Mouse (Mus musculus) embryonic facial prominence, embryonic 10.5 days (tissue): Measurements from ENCODE around the gene Sdc4. TPM values are rescaled to one million over a fixed set of nuclear protein-coding genes. Genes with fewer than 3 reads are reported as not detected.

Experiments used
- DNase-seq: peaks from one replicate; pipeline ENCODE4 v3.0.0-alpha.2; 2017; ENCODE audit warnings: low spot score
- H3K27ac ChIP-seq: fragments of 300-500 bp; sonication (generic); replicated peaks from 2 replicates; pipeline ENCODE4 v1.5.1; 2016; ENCODE audit warnings: mild to moderate bottlenecking
- H3K27me3 ChIP-seq: fragments of 300-500 bp; sonication (generic); replicated peaks from 2 replicates; pipeline ENCODE4 v1.6.1; 2016; ENCODE audit warnings: low read depth, mild to moderate bottlenecking; ENCODE audit not compliant: poor library complexity, severe bottlenecking
- H3K36me3 ChIP-seq: fragments of 300-500 bp; sonication (generic); replicated peaks from 2 replicates; pipeline ENCODE4 v1.6.1; 2016; ENCODE audit warnings: mild to moderate bottlenecking, moderate library complexity
- H3K4me1 ChIP-seq: fragments of 300-500 bp; sonication (generic); 2 replicates; pipeline ENCODE4 v1.6.1; 2016
- H3K4me3 ChIP-seq: fragments of 300-500 bp; sonication (generic); 2 replicates; pipeline ENCODE4 v1.5.1; 2016; ENCODE audit warnings: mild to moderate bottlenecking, moderate library complexity
- H3K9me3 ChIP-seq: fragments of 300-500 bp; sonication (generic); 2 replicates; pipeline ENCODE4 v1.6.1; 2016; ENCODE audit warnings: mild to moderate bottlenecking
- WGBS: fragments of 180-500 bp; shearing (Covaris S2); methylation state at CpG from one replicate; pipeline ENCODE4 v1.1.7; 2016; 5-methylcytosine and 5-hydroxymethylcytosine counted together
- polyA plus RNA-seq: library from polyadenylated mRNA; unstranded; fragments of >200 nt; fragmentation: Nextera tagmentation; extraction: Ambion mirVana; gene quantifications from 2 replicates; pipeline ENCODE4 v1.2.1, GENCODE M21; 2016

Gene Sdc4
- 25.5 and 26.0 TPM in 2 replicates for polyA plus RNA-seq

DNA sequence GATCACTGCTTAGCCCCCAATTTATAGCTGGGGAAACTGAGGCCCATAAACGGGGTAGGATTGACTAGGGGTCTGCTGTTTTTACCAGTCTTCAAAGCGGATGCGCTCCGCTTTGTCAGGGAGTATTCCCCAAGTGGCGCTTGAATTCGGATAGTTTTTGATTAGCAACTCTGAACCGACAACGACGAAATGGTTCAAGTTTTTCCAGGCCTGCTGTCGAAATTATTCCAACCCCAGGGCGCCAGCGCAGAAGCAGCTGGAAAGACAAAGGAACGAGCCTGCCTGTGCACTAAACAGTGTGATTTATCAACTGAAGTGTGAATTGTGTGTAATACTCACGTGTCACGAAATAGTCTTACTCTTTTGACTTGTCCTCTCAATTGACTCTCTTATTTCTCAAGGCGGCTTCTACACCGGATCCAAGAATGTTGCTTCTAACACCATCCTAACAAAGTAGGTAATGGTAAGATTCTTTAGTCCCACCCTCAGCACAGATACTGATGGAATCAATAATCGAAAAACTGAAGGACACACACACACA is at the start of gene Sdc4:
TSS of gene Sdc4 (minus strand) at position 428 of the 541 bp plus-strand sequence.
- H3K27me3 ChIP-seq: peaks cover 34% of the 10 kb centered on the region
- WGBS: 7% methylated on average over 18 of the region's 18 CpGs

GRCm38 (mm10) chr2:164487812-164488211 is 44.1 kb upstream of the Sdc4 start:
- Histone ChIP-seq H3K4me1 (peaks cover 20% of the 10 kb centered on the region), H3K9me3 (no peaks in the 10 kb centered on the region), H3K27me3 (peaks cover 75% of the 10 kb centered on the region), H3K36me3 (peaks cover 6% of the 10 kb centered on the region; the same call in 1 of the 2 replicates), H3K4me3 (0 out of 2 replicates have a peak overlapping the region, but pooled peaks have one; percentile 76), H3K27ac (no peak overlapping the region)
- DNase-seq: no peak
- 67% methylated on average over 9 of the region's 9 CpGs for WGBS

More for the DNA sequence above, at the start of gene Sdc4:
- Histone ChIP-seq H3K27ac (peak within 1 kb of the TSS; percentile 84), H3K4me1 (peaks cover 40% of the 10 kb centered on the region), H3K4me3 (peak within 1 kb of the TSS; percentile 75), H3K9me3 (no peaks in the 10 kb centered on the region), H3K36me3 (no peaks in the 10 kb centered on the region)
- no peak for DNase-seq

DNA sequence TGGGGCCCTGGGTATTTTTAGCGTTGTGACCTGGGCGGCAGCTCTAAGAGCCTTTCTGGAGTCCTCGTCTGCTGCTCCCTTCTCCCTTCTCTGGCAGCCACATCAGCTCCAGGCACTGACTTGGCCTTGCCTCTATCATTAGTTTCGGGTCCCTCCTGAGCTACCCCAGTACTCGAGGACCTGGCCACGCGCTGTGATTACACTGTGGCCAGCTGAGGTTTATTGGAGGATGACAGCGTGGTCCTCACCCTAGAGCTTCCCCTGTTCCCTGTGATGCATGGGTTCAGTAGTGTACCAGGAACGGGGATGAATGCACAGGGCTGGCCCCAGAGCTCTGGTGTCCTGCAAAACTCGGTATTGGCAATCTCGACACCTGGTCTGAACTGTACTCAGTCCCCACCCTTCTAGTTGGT is 43.4 kb upstream of the Sdc4 start:
- 12% methylated on average over 11 of the region's 11 CpGs for WGBS
- H3K27me3 ChIP-seq: peaks cover 77% of the 10 kb centered on the region
- H3K27ac ChIP-seq: peak overlapping the region; percentile 75
- no peaks in the 10 kb centered on the region for H3K9me3 ChIP-seq
- H3K4me3 ChIP-seq: peak overlapping the region; percentile 76
- H3K4me1 ChIP-seq: peaks cover 20% of the 10 kb centered on the region
- peaks cover 6% of the 10 kb centered on the region; the same call in 1 of the 2 replicates for H3K36me3 ChIP-seq
- no peak for DNase-seq

DNA sequence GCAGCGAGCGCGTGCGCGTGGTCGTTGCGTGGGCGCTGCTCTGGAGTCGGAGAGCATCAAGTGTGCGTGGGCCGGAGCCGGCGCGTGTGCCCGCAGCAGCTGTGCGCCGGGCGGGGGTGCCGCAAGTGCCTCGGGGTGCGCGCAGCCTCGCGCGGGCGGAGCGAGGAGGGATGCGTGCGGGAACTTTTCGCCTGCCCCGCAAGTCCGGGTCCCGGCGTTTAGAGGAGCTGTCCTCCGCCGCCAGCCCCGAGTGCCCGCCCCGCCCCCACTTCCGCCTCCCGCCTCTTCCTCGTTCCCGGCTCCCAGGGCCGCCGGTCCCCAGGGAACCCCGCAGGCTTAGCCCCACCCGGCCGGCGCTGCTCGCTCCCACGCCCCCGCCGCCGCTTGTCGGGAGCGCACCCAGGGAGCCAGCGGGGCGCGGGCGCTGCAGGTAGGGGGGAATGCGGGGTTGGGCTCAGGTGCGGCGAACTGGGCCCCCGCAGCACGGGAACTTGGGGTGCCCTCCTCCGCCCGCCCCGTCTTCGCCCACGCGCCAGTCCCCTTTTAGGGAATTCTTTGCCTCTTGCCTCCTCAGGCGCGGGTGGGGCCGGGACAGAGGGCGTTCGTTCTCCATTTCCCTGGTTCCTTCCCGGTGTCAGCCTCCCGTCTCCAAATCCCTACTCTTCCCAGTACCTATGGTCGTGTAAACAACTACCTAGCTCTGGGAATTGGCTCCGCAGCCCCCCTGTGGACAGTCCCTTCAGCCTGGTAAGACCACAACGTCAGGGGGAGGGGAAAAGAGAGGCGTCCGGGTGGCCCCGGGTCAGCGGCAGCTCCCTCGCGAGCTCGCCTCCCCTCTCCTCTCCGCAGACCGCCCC is 42.8 kb upstream of the Sdc4 start:
- Histone ChIP-seq H3K9me3 (no peaks in the 10 kb centered on the region), H3K4me3 (peak overlapping the region; percentile 76), H3K36me3 (peaks cover 6% of the 10 kb centered on the region; the same call in 1 of the 2 replicates), H3K27ac (peak overlapping the region; percentile 75), H3K4me1 (peaks cover 20% of the 10 kb centered on the region), H3K27me3 (peaks cover 77% of the 10 kb centered on the region)
- under 1% methylated on average over 90 of the region's 90 CpGs for WGBS
- DNase-seq: peak; percentile 59

GRCm38 (mm10) chr2:164485681-164486257 is 42.1 kb upstream of the Sdc4 start, which contains the start of gene Dbndd2:
TSS of gene Dbndd2 (plus strand) at chr2:164486106.
- H3K9me3 ChIP-seq: no peaks in the 10 kb centered on the region
- DNase-seq: peak; percentile 17
- WGBS: 2% methylated on average over 26 of the region's 26 CpGs
- H3K36me3 ChIP-seq: peaks cover 6% of the 10 kb centered on the region; the same call in 1 of the 2 replicates
- H3K27me3 ChIP-seq: peaks cover 77% of the 10 kb centered on the region
- H3K4me1 ChIP-seq: peaks cover 20% of the 10 kb centered on the region
- H3K27ac ChIP-seq: peak within 1 kb of the TSS; percentile 75
- H3K4me3 ChIP-seq: peak within 1 kb of the TSS; percentile 76

GRCm38 (mm10) chr2:164473624-164474023 is 29.9 kb upstream of the Sdc4 start, which contains the start of gene Trp53tg5:
TSS of gene Trp53tg5 (minus strand) at chr2:164473724.
- Histone ChIP-seq H3K4me3 (no peak within 1 kb of the TSS), H3K27ac (no peak within 1 kb of the TSS), H3K9me3 (no peaks in the 10 kb centered on the region), H3K4me1 (no peaks in the 10 kb centered on the region), H3K36me3 (peaks cover 27% of the 10 kb centered on the region), H3K27me3 (no peaks in the 10 kb centered on the region)
- no peak for DNase-seq
- 81% methylated on average over 6 of the region's 6 CpGs for WGBS

DNA sequence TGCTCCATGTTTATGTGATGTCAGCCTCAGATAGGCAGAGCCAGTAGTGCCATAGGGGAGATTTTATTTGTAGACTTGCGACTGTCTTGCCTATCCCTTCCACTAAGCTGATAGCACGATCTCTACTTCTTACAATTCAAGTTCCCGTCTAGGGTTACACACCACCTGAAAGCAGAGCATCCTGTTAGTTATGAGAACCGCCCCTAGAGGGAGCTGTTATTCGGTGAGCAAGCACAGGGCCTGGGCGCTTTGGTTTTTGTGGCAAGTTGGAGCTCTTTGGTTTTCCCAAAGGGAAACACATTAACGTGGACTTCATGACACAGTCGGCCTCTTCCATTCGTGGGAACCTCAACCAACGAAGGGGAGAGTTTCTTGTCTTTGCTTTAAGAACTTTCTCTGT is 26.6 kb upstream of the Sdc4 start:
- DNase-seq: peak; percentile 67
- 26% methylated on average over 10 of the region's 10 CpGs for WGBS
- H3K4me3 ChIP-seq: no peak overlapping the region
- peaks cover 39% of the 10 kb centered on the region for H3K36me3 ChIP-seq
- no peaks in the 10 kb centered on the region for H3K4me1 ChIP-seq
- H3K9me3 ChIP-seq: no peaks in the 10 kb centered on the region
- no peak overlapping the region for H3K27ac ChIP-seq
- H3K27me3 ChIP-seq: no peaks in the 10 kb centered on the region

- peaks cover 5% of the 10 kb centered on the region for H3K4me1 ChIP-seq
- no peaks in the 10 kb centered on the region for H3K9me3 ChIP-seq
- no peak for DNase-seq
- no peak overlapping the region for H3K27ac ChIP-seq
- H3K4me3 ChIP-seq: no peak overlapping the region
- peaks cover 50% of the 10 kb centered on the region for H3K36me3 ChIP-seq
- 85% methylated on average over 5 of the region's 5 CpGs for WGBS
- H3K27me3 ChIP-seq: no peaks in the 10 kb centered on the region
Observed at GRCm38 (mm10) chr2:164466787-164467186, 23.1 kb upstream of the Sdc4 start.

DNA sequence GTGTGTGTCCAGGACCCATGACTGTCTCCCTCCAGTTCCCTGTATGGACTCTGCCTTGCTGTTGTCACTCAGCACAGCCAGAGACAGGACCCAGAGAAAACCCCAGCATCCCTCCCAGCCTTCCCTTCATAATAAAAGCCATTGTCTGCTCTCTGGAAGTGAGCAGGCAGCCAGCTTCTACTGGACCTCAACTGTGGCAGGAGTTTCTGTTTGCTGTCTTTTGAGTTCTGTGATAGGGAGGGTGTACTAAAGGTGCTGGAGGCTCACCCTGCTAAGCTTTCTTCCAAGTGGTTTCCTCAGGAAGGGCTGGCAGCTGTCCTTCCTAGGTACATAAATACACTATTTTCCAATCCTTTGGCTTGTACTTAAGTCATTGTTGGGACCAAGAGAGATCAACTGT is 21.5 kb upstream of the Sdc4 start:
- Histone ChIP-seq H3K27ac (no peak overlapping the region), H3K9me3 (no peaks in the 10 kb centered on the region), H3K36me3 (peaks cover 50% of the 10 kb centered on the region), H3K4me1 (peaks cover 8% of the 10 kb centered on the region), H3K27me3 (no peaks in the 10 kb centered on the region), H3K4me3 (no peak overlapping the region)
- DNase-seq: no peak

- H3K9me3 ChIP-seq: no peaks in the 10 kb centered on the region
- peaks cover 33% of the 10 kb centered on the region for H3K36me3 ChIP-seq
- under 1% methylated on average over 79 of the region's 79 CpGs for WGBS
- H3K27me3 ChIP-seq: no peaks in the 10 kb centered on the region
- H3K27ac ChIP-seq: peak within 1 kb of the TSS; percentile 92
- peak within 1 kb of the TSS; percentile 93 for H3K4me3 ChIP-seq
- peak; percentile 97 for DNase-seq
- H3K4me1 ChIP-seq: peaks cover 22% of the 10 kb centered on the region
Observed at GRCm38 (mm10) chr2:164460745-164461551, 17.3 kb upstream of the Sdc4 start, which contains the start of gene Gm20458. TSS of gene Gm20458 (plus strand) at chr2:164460967.

- 90% methylated on average over 8 of the region's 8 CpGs for WGBS
- Histone ChIP-seq H3K36me3 (peaks cover 9% of the 10 kb centered on the region), H3K4me3 (no peak overlapping the region), H3K9me3 (no peaks in the 10 kb centered on the region), H3K27ac (no peak overlapping the region), H3K4me1 (peaks cover 29% of the 10 kb centered on the region), H3K27me3 (no peaks in the 10 kb centered on the region)
- DNase-seq: no peak
Observed at GRCm38 (mm10) chr2:164458535-164458934, 14.8 kb upstream of the Sdc4 start.

DNA sequence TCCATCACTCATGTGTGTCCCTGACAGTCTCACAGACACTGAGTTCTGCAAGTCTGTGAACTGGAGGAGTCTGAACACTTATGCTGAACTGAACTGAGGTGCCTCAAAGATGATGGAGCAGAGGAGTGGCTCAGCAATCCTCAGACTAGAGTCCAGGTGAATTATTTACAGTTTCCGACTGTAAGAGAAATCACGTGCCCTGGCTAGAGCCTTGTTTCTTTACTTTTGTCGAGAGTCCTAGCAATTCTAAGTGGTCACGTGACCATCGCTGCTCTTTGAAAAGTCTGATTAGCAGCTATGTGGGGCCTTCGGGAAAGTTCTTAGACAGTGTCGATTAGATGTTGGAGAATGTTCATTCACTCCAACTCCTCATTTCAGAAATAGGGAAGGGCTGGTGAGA is 14.3 kb upstream of the Sdc4 start:
- DNase-seq: no peak
- Histone ChIP-seq H3K27ac (peak overlapping the region; percentile 65), H3K4me1 (peaks cover 30% of the 10 kb centered on the region), H3K4me3 (no peak overlapping the region), H3K27me3 (no peaks in the 10 kb centered on the region), H3K9me3 (no peaks in the 10 kb centered on the region), H3K36me3 (peaks cover 3% of the 10 kb centered on the region)
- WGBS: 73% methylated on average over 7 of the region's 7 CpGs
